Mouse (Mus musculus) adrenal gland (tissue): ENCODE measurements around the gene Upf2.

Experiments used
- intact Hi-C: fragments of 180-260 bp; cut with DNase I; formaldehyde crosslinking; loops from one replicate; pipeline ENCODE4 v1.15.1; 2025
- long read RNA-seq, 2 experiments: library from polyadenylated mRNA; unstranded; transcript quantifications; one replicate each; pipeline ENCODE4 v2.0.0; 2020; ENCODE audit warnings: borderline replicate concordance in 1 of 2; ENCODE audit not compliant: insufficient replicate concordance in 1 of 2

Upf2 gene
- long read RNA-seq, experiment 1, partial matches to known transcripts: 9 of 14 reads
- long read RNA-seq, experiment 1, other reads (novel, unspliced or antisense): 5 of 14 reads
- long read RNA-seq, experiment 2, partial matches to known transcripts: 7 of 9 reads
- long read RNA-seq, experiment 2, other reads (novel, unspliced or antisense): 2 of 9 reads

DNA sequence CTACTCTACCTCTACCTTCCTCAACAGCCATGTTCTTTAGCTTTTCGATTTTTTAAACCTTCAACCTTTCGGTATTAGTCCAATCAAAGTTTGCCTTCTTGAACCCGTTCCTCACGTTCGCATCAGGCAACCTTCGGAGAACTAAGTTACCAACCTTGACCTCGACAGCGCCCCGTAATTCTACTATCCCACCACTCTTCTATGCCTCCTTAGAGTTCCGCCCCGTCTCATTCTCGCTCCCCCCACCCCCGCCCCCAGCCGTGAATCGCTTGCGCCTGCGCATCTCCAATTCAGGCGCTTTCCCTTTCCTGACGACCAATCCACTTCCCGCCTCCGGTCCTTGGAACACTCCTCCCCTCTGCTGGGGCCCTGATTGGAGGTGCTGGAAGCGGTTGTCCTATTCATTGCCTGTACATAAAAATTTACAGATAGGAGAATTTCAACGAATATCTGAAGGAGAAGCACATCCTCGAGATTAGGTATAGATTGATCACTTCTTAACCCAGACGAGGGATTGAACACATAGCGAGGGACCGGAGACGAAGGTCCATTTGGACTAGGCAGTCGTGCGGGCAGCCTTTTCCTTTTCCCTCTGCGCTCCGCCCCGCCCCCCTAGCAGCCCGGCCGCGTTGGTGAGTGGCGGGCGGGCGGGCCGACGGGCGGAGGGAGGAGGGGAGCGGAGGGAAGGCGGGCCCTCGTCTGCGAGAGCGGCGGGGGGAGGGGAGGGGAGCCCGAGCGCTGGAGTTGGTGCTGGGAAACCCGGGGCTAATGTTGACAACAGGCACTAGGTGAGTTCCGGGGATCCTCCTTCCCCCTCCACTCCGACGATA lies at the start of gene Upf2:
Gene Upf2, plus strand, starts transcription at position 704 of the 830 bp plus-strand sequence.
- intact Hi-C loops: no loop called here

- intact Hi-C loops: no loop called here
These were observed 45.2 kb upstream of the Upf2 start for GRCm38 (mm10) chr2:5906092-5906491.

DNA sequence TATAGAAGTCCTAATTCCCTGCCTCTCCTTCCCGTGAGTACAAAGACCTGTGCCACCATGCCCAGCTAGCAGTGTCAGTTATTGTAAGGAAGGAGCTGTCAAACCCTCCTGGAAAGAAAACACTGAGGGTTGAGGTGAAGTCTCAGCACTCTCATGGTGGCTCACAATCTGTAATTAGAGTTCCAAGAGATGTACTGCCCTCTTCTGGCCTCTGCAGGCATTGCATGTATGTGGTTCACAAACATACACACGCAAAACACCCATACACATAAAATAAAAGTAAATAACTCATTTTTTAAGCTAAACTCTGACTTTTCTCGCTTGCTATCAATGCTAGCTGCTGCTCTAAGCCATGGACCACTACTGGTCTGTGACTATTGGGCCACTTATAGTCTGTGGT lies 44.6 kb upstream of the Upf2 start:
- intact Hi-C loops: no loop called here

DNA sequence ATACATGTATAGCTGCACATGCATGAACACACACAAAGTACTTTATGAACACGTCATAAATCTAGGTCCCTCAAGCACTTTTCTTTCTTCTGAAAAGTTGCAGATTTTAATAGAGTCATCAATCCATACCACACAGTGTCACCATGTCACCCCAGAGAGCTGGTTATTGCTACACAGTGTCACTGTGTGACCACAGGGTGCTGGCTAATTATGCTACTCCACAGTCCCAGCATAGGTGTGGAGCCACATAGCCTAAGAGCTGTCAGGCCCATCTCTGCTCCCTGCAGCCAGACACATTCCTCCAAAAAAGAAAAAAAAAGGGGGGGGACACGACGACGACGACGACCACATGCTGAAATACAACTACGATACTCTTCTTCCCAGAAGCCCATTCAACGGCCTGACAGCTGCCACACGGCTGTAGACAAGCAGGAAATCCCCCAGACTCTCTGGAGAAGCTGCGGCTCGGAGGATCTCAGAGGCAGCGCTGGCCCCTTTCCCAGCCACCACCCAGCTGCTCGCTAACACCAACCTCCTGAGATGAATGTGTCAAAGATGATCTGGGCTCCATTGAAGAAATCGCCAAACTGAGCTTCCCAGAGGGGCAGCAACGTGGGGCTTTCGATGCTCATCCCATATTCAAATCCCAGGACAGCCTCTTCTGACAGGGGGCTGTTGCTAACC lies 39.8 kb upstream of the Upf2 start:
- intact Hi-C loops: no loop called here

DNA sequence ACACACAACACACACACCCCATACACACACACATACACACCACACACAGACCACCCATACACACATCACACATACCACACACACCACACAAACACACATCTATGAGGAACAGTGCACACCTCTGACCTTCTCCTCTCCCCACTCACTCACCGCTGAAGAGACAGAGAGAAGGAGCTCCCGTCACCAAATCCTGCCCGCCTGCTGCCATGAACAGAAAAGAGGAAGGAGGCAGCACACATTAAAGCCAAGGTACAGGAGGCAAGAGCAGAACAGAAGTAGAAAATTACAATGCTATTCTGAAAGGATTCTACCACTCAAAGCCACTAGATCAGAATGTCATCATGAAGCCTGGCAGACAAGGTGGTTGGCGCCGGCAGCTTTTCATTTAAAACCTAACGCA lies 28.4 kb upstream of the Upf2 start:
- intact Hi-C loops: no loop called here

DNA sequence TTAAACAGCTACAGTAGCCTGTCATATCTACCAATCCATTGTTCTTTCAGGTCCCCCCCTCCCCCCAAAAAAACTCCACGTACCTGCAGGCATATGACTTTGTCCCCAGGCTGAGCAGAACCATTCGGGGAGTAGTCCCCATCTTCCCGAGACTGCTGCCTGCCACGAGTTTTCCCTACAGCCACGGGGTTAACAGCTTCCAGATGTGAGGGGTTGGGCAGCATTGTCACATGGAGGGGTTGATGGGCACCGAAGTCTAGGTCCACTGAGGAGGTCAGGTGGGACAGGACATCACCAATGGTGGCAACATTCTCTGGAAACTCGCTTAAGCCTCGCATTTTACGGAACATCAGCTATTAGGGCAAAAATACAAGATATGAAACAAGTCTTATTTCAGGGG lies 27.5 kb upstream of the Upf2 start:
- intact Hi-C loops: no loop called here

DNA sequence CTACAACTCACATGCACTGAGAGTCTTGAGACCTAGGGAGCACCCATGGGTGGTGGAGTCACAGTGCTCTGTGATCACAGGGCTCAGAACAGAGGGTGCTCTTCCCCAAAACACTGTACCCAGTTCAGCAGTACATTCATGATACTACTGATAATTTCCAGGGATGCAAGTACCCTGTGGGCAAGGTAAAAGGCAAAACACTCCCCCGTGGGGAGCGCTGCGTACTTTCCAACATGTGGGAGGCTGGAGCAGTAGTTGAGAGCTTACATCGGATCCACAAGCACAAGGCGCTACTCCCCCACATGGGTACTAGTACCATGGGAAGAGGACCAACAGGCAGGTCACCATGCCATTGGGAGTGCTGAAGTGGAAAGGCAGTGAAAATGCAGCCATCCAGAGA lies 23.8 kb upstream of the Upf2 start:
- intact Hi-C loops: no loop called here

- intact Hi-C loops: no loop called here
These were observed 21.5 kb upstream of the Upf2 start for GRCm38 (mm10) chr2:5929793-5930192.

DNA sequence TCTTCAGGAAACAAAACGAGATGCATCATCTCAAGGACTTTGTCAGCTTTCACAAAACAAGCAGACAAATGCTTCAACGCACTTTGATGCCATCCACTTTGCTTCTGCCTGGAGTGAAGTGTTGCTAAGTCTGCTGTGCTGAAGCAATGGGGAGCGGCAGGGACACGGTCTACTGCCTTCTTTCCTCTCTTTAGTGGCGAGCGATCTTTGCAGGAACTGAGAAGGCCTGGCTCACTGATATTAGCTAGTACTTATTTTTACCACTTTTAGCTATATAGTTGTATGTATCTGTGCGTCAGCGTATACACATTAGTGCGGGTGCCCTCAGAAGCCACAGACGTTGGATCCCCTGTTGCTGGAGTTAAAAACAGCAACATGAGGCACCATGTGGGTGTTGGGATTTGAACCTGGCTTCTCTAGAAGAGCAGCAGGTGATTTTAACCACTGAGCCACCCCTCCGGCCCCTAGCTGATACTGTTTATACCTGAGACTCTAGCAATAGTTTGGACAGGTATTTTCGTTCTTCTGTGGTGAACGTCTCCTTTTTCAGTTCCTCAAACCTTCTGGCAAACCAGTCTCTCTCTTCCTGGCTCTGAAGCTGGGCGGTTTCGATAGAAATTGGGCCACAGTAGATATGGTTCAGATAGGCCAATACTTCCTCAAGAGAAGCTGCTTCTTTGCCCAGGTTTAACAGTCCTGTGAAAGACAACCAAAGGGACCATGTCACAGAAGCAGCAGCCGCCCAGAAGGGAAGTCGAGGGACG lies 20.8 kb upstream of the Upf2 start:
- intact Hi-C loops: no loop called here

DNA sequence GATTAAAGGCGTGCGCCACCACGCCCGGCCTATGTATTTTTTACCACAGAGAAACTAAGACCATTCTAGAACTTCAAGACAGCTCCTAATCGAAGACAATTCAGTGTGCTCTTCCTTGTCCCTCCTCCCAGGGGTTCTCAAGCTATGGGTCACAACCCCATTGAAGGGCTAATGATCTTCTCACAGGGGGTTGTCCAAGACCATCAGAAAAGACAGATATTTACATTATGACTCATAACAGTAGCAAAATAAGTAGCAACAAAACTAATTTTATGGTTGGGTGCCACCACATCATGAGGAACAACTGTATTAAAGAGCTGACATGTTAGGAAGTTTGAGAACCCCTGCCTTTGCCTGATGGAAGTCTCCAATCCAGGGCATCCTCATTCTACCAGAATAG lies 19.3 kb upstream of the Upf2 start:
- intact Hi-C loops: no loop called here

DNA sequence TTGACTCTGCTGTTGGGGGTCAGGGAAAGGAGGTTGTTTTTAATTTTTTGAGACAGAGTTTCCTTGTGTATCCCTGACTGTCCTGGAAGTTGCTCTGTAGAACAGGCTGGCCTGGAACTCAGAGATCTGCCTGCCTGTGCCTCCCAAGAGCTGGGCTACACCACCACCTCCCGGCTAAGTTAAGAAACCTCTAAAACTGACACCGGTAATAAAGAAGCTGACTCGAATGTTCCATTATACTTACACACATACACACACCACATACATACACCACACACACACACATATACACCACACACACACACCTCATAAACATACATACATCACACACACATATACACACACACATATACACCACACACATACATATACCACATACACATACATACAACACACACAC lies 16.3 kb upstream of the Upf2 start:
- intact Hi-C loops: no loop called here

DNA sequence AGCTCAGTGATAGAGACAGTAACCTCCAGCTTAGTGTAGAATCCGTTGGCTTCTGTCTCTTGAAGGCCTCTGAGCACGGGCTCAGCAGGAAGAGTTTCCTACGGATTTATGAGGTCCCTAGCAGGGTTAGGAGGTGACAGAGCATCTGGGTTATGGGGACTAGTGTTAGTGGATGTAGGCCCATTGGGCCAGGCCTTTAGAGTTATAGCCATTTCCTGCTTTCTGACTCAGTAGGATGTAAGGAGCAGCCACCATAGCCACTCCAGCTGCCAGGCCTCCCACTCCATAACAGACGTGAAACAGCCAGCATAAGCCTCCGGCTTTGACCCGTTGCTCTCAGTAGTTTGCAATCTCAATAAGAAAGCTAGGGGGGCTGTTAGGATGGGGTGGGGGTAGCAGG lies 15.2 kb upstream of the Upf2 start:
- intact Hi-C loops: no loop called here

DNA sequence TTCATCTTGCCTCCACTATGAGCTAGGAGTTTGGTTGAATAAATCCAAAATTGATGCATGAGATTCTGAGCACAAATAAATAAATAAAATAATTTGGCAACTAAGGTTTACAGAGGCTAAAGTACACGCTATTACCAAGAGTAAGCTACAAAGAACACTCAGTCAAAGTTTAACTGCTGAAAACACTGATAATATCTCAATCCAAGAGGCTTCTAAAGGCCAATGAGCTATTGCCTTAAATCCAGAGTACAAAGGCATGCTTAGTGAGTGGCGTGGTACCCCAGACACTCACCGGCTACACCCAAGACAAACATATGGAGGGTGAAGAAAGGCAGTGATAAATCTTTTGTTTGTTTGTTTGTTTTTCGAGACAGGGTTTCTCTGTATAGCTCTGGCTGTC lies 14.7 kb upstream of the Upf2 start:
- intact Hi-C loops: no loop called here

GRCm38 (mm10) chr2:5939319-5939718 lies 11.9 kb upstream of the Upf2 start:
- intact Hi-C loops: no loop called here

GRCm38 (mm10) chr2:5939911-5940310 lies 11.4 kb upstream of the Upf2 start:
- intact Hi-C loops: no loop called here

GRCm38 (mm10) chr2:5940936-5941335 lies 10.3 kb upstream of the Upf2 start:
- intact Hi-C loops: no loop called here

DNA sequence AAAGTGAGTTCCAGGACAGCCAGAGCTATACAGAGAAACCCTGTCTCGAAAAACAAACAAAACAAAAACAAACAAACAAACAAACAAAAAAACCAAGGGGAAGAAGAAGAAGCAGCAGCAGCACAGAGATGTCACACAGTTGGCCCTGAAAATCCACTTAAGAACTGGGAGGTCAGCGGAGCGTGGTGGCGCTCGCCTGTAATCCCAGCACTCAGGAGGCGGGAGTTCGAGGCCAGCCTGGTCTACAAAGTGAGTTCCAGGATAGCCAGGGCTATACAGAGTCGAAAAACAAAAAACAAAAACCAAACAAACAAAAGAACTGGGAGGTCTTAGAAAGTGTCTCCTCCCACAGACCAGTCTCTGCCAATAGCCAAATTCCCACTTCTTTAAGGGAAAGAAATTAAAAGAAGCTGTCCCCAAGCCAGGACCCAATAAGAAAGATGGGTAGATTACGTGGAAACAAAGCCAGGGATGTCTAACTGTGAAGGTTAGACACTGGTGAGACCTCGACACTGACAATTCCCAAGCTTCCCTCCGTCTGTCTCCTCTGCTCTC lies 9.3 kb upstream of the Upf2 start:
- intact Hi-C loops: no loop called here

- intact Hi-C loops: no loop called here
These were observed 8.7 kb upstream of the Upf2 start, which contains the start of gene Dhtkd1 for GRCm38 (mm10) chr2:5942416-5943032. Gene Dhtkd1 (minus strand): TSS chr2:5942792.

GRCm38 (mm10) chr2:5943071-5943470 lies 8.2 kb upstream of the Upf2 start:
- intact Hi-C loops: no loop called here

- intact Hi-C loops: loop anchor here (5.0 kb wide), 1 partner anchor 48 kb away; the partner anchor contains the start of gene Sec61a2
These were observed 5.6 kb upstream of the Upf2 start for GRCm38 (mm10) chr2:5945629-5946028.

DNA sequence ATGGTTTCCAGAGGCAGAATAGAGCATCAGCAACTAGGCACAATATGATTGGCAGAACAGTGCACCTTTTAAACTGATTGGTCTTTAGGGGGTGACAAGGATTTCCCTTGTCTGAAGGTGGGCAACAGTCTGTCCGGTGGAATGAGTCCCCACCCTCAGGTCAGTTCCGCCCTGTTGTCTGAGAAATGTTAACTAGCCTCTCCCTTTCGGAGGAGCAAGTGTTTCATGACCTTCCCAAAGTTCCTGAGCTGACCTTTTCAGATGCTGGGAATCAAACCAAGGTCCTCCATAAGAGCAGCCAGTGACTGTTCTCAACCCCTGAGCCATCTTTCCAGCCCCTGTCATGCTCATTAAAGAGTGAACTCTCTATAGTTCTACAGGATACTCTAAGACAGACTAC lies 4.4 kb upstream of the Upf2 start:
- intact Hi-C loops: loop anchor here (5.0 kb wide), 1 partner anchor 50 kb away; the partner anchor contains the start of gene Sec61a2
